ENCODE assay signal across 23 mouse cellular contexts in the genomic region with DNA sequence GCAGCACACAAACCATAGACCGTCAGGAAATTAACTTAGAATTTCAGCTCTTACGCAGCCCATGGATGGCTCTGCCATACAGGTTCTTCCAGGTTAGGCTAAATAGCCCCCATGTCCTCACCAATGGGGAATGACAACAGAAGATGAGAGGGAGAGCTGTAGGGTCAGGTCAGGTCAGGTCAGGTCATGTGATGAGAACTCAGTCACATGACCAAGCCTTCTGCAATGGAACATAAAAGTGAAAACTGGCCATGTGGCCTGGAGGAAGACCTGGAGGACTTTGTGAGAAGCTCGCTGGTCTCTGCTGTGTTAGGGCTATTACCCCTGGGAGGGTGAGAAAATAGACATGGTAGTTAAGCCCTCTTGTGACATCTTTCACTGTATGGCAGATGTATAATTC. TPM values are rescaled to one million over a fixed set of nuclear protein-coding genes. Genes with fewer than 3 reads are reported as not detected.
"Had no signal": no experiment of that assay in that cellular context is flagged by ENCODE, and none has a peak within 500 bp of the region (broad histone marks: within the 10 kb centered on the region; RNA-seq: fewer than 3 reads in every experiment).

No protein-coding gene starts in this region.

- DNase-seq: retina, postnatal 1 day; right cerebral cortex, adult 18-20 months; right cerebral cortex, postnatal 14 days; right cerebral cortex, postnatal 25 days; right cerebral cortex, postnatal 4 days; spleen, adult 18-20 months; thymus, adult 18-20 months; thymus, adult 2 months; thymus, postnatal 14 days; thymus, postnatal 25 days; thymus, postnatal 36 days; thymus, postnatal 4 days had no signal

- H3K9me3 ChIP-seq: neural tube, embryonic 13.5 days; neural tube, embryonic 15.5 days; stomach, embryonic 15.5 days had no signal

- H3K4me1 ChIP-seq: neural tube, embryonic 13.5 days; neural tube, embryonic 15.5 days; stomach, embryonic 15.5 days had no signal

- H3K4me3 ChIP-seq: neural tube, embryonic 13.5 days; neural tube, embryonic 15.5 days; stomach, embryonic 15.5 days had no signal

- H3K27ac ChIP-seq: neural tube, embryonic 13.5 days; neural tube, embryonic 15.5 days; stomach, embryonic 15.5 days; stomach, postnatal 0 days had no signal

- H3K4me2 ChIP-seq: neural tube, embryonic 13.5 days; neural tube, embryonic 15.5 days; stomach, embryonic 15.5 days had no signal

- H3K36me3 ChIP-seq: neural tube, embryonic 13.5 days; neural tube, embryonic 15.5 days; stomach, embryonic 15.5 days had no signal

- H3K27me3 ChIP-seq: neural tube, embryonic 13.5 days; neural tube, embryonic 15.5 days; stomach, embryonic 15.5 days had no signal

- H3K9ac ChIP-seq: neural tube, embryonic 13.5 days; neural tube, embryonic 15.5 days; stomach, embryonic 15.5 days had no signal

RNA-seq across cellular contexts. Expression of gene Nms, which starts 17.5 kb away (rescaled TPM):
- total RNA-seq: neutrophil, adult 5-6 weeks had no signal
- polyA plus RNA-seq: small intestine, adult 2 months; spleen, adult 2 months; stomach, embryonic 14.5 days; stomach, embryonic 15.5 days; stomach, embryonic 16.5 days; stomach, postnatal 0 days; testis, adult 2 months; urinary bladder, adult 2 months had no signal
